Mouse (Mus musculus) MEL (cell line): Measurements from ENCODE around the gene Il10ra. TPM values are rescaled to one million over a fixed set of nuclear protein-coding genes. Genes with fewer than 3 reads are reported as not detected.

Experiments used
- DNase-seq: peaks from one replicate; pipeline ENCODE4 v3.0.0; 2011; ENCODE audit warnings: low read depth, low spot score
- H3K27ac ChIP-seq: 2 replicates; pipeline ENCODE4 v1.5.1; 2012; ENCODE audit warnings: low read depth, mild to moderate bottlenecking, control low read depth, low read length, moderate library complexity; ENCODE audit not compliant: control insufficient read depth
- H3K27me3 ChIP-seq, 2 experiments: fragments of 150-350 bp in 1 of 2; sonication (generic) in 1 of 2; 2 replicates each; pipeline ENCODE4 v1.6.1; 2012; ENCODE audit warnings: low read length in 2 of 2, mild to moderate bottlenecking in 2 of 2, improper control_type of control experiment in 1 of 2, moderate library complexity in 1 of 2; ENCODE audit not compliant: insufficient read depth in 2 of 2, control insufficient read depth in 1 of 2
- H3K36me3 ChIP-seq, 2 experiments: 2 replicates each; pipeline ENCODE4 v1.6.1; 2012 to 2014; ENCODE audit warnings: low read length in 2 of 2, improper control_type of control experiment in 1 of 2, inconsistent platforms in 1 of 2, mild to moderate bottlenecking in 1 of 2; ENCODE audit not compliant: insufficient read depth in 2 of 2, control insufficient read depth in 1 of 2
- H3K4me1 ChIP-seq, 2 experiments: fragments of 150-350 bp in 1 of 2; sonication (generic) in 1 of 2; 2 replicates each; pipeline ENCODE4 v1.6.1; 2012; ENCODE audit warnings: low read length in 2 of 2, improper control_type of control experiment in 1 of 2, mild to moderate bottlenecking in 1 of 2; ENCODE audit not compliant: insufficient read depth in 2 of 2, control insufficient read depth in 1 of 2
- H3K4me3 ChIP-seq, 2 experiments: fragments of 150-350 bp in 1 of 2; sonication (generic) in 1 of 2; 2 replicates each; pipeline ENCODE4 v1.5.1; 2012; ENCODE audit warnings: low read depth in 2 of 2, low read length in 2 of 2, mild to moderate bottlenecking in 2 of 2, moderate library complexity in 2 of 2, control low read depth in 1 of 2, improper control_type of control experiment in 1 of 2; ENCODE audit not compliant: control insufficient read depth in 1 of 2, insufficient read depth in 1 of 2
- H3K79me2 ChIP-seq: 2 replicates; pipeline ENCODE4 v1.6.1; 2012; ENCODE audit warnings: mild to moderate bottlenecking, low read length, moderate library complexity; ENCODE audit not compliant: control insufficient read depth, poor library complexity, insufficient read depth
- H3K9ac ChIP-seq: 2 replicates; pipeline ENCODE4 v1.6.1; 2012; ENCODE audit warnings: low read depth, mild to moderate bottlenecking, control low read depth, low read length, moderate library complexity; ENCODE audit not compliant: control insufficient read depth, poor library complexity, severe bottlenecking
- H3K9me3 ChIP-seq: fragments of 150-350 bp; sonication (generic); replicated peaks from 2 replicates; pipeline ENCODE4 v1.6.1; 2012; ENCODE audit warnings: mild to moderate bottlenecking, low read length, improper control_type of control experiment, moderate library complexity; ENCODE audit not compliant: insufficient read depth
- BHLHE40 ChIP-seq: IDR thresholded peaks from 2 replicates; pipeline ENCODE4 v1.6.1; 2012; ENCODE audit warnings: low read depth, mild to moderate bottlenecking, inconsistent platforms, low read length, improper control_type of control experiment, borderline replicate concordance
- CHD2 ChIP-seq: IDR thresholded peaks from 2 replicates; pipeline ENCODE4 v1.6.1; 2011; ENCODE audit warnings: low read length, improper control_type of control experiment
- CTCF ChIP-seq, 3 experiments: IDR thresholded peaks in 2 of 3; conservative IDR thresholded peaks in 1 of 3; 2 replicates each; pipeline ENCODE4 v1.5.1; 2011 to 2012; ENCODE audit warnings: low read length in 3 of 3, low read depth in 2 of 3, mild to moderate bottlenecking in 2 of 3, improper control_type of control experiment in 1 of 3, inconsistent platforms in 1 of 3, mixed read lengths in 1 of 3, moderate library complexity in 1 of 3; ENCODE audit not compliant: control insufficient read depth in 1 of 3, insufficient read depth in 1 of 3, poor library complexity in 1 of 3, severe bottlenecking in 1 of 3
- ELF1 ChIP-seq: IDR thresholded peaks from 2 replicates; pipeline ENCODE4 v1.6.1; 2014; ENCODE audit warnings: low read depth, mild to moderate bottlenecking, inconsistent platforms, low read length, improper control_type of control experiment, moderate library complexity
- EP300 ChIP-seq, 2 experiments: IDR thresholded peaks; 2 replicates each; pipeline ENCODE4 v1.6.1; 2011; ENCODE audit warnings: improper control_type of control experiment in 2 of 2, low read length in 2 of 2, low read depth in 1 of 2, mild to moderate bottlenecking in 1 of 2
- ETS1 ChIP-seq: IDR thresholded peaks from 2 replicates; pipeline ENCODE4 v1.6.1; 2012; ENCODE audit warnings: low read depth, mild to moderate bottlenecking, inconsistent platforms, low read length, improper control_type of control experiment, moderate library complexity
- GABPA ChIP-seq: IDR thresholded peaks from 2 replicates; pipeline ENCODE4 v1.6.1; 2012; ENCODE audit warnings: low read depth, mild to moderate bottlenecking, inconsistent platforms, low read length, improper control_type of control experiment, moderate library complexity
- GATA1 ChIP-seq: IDR thresholded peaks from 2 replicates; pipeline ENCODE4 v1.6.1; 2011; ENCODE audit warnings: low read depth, low read length, improper control_type of control experiment
- JUND ChIP-seq: IDR thresholded peaks from 2 replicates; pipeline ENCODE4 v1.6.1; 2011; ENCODE audit warnings: low read depth, mild to moderate bottlenecking, improper control_type of control experiment, low read length
- MAZ ChIP-seq: IDR thresholded peaks from 2 replicates; pipeline ENCODE4 v1.6.1; 2012; ENCODE audit warnings: low read depth, mild to moderate bottlenecking, inconsistent platforms, low read length, improper control_type of control experiment
- MXI1 ChIP-seq: IDR thresholded peaks from 2 replicates; pipeline ENCODE4 v1.6.1; 2011; ENCODE audit warnings: mild to moderate bottlenecking, low read depth, low read length, improper control_type of control experiment
- MYC ChIP-seq: IDR thresholded peaks from 2 replicates; pipeline ENCODE4 v1.6.1; 2011; ENCODE audit warnings: low read depth, mild to moderate bottlenecking, low read length, improper control_type of control experiment, moderate library complexity
- NELFE ChIP-seq: IDR thresholded peaks from 2 replicates; pipeline ENCODE4 v1.6.1; 2011; ENCODE audit warnings: low read depth, low read length, improper control_type of control experiment
- POLR2AphosphoS2 ChIP-seq: IDR thresholded peaks from 2 replicates; pipeline ENCODE4 v1.6.1; 2011; ENCODE audit warnings: low read length, improper control_type of control experiment
- POLR2AphosphoS5 ChIP-seq: IDR thresholded peaks from 2 replicates; pipeline ENCODE4 v1.6.1; 2012; ENCODE audit warnings: low read depth, borderline replicate concordance, mild to moderate bottlenecking, inconsistent platforms, low read length, moderate library complexity, mixed read lengths
- RAD21 ChIP-seq: IDR thresholded peaks from 2 replicates; pipeline ENCODE4 v1.6.1; 2011; ENCODE audit warnings: mild to moderate bottlenecking, low read depth, low read length, improper control_type of control experiment
- SIN3A ChIP-seq: IDR thresholded peaks from 2 replicates; pipeline ENCODE4 v1.6.1; 2012; ENCODE audit warnings: low read length, improper control_type of control experiment, inconsistent platforms
- TAL1 ChIP-seq: IDR thresholded peaks from 2 replicates; pipeline ENCODE4 v1.6.1; 2012; ENCODE audit warnings: mild to moderate bottlenecking, inconsistent platforms, low read length, moderate library complexity, mixed read lengths
- TBP ChIP-seq: IDR thresholded peaks from 2 replicates; pipeline ENCODE4 v1.8.0; 2011; ENCODE audit warnings: low read depth, low read length, improper control_type of control experiment
- ZC3H11A ChIP-seq: IDR thresholded peaks from 2 replicates; pipeline ENCODE4 v1.6.1; 2012; ENCODE audit warnings: low read depth, mild to moderate bottlenecking, inconsistent platforms, low read length, improper control_type of control experiment
- ZKSCAN1 ChIP-seq: IDR thresholded peaks from 2 replicates; pipeline ENCODE4 v1.6.1; 2012; ENCODE audit warnings: low read depth, mild to moderate bottlenecking, inconsistent platforms, low read length, improper control_type of control experiment, moderate library complexity
- ZMIZ1 ChIP-seq: IDR thresholded peaks from 2 replicates; pipeline ENCODE4 v1.6.1; 2012; ENCODE audit warnings: low read depth, mild to moderate bottlenecking, inconsistent platforms, low read length, improper control_type of control experiment, moderate library complexity
- ZNF384 ChIP-seq: IDR thresholded peaks from 2 replicates; pipeline ENCODE4 v1.6.1; 2012; ENCODE audit warnings: low read depth, mild to moderate bottlenecking, inconsistent platforms, low read length, improper control_type of control experiment
- polyA plus RNA-seq, 2 experiments: library from polyadenylated mRNA; stranded (reverse) in 1 of 2; unstranded in 1 of 2; fragments of >175 nt in 1 of 2; fragments of >200 nt in 1 of 2; gene quantifications; 2 replicates each; pipeline versions ENCODE4 v1.2.1 to v1.2.4; 2012; ENCODE audit warnings: low replicate concordance in 2 of 2, low read depth in 1 of 2; ENCODE audit not compliant: insufficient read length in 2 of 2, insufficient read depth in 1 of 2, missing spikeins in 1 of 2
- total RNA-seq: library from RNA; depleted of rRNA; stranded (reverse); fragments of 300-350 nt; gene quantifications from 2 replicates; pipeline ENCODE4 v1.2.3, GENCODE M21; 2012

Gene Il10ra
- total and polyA plus RNA-seq, 3 experiments = not detected

DNA sequence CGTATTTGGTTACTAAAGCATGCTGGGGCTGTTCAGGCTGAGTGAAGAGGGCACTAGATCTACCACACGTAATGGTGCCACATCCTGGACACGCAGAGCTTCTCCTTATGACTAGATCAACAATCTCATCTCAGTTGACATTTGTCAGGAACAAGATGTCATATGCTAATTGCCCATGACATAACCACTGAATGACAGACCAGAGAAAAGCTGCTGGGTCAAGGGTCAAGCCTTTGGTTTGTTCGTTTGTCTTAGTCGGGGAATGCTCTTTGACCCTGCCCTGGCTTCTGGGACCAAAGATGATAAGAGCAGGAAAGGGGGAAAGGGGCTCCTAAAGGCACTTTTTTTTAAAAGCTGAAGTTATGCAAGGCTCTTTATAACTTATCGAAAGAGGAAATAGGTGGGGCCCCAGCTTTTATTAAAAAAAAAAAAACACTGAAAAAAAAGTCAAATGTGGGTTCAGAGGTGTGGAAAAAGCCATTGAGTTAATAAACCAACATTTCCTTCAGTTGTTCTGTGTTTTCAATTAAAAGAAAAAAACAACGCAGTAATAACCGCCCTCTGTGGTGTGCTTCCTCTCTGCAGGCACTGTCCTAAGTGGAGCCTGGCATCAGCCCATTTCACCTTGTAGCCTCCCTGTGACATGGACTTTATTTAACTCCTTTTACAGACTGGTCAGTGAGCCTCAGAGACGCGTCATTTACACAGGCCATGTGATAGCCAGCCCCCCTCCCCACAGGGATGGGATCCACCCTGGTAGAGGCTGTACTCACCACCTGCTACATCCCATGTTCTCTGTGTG is 25.5 kb upstream of the Il10ra start:
- Histone ChIP-seq H3K27me3 (no peaks in the 10 kb centered on the region), H3K4me3 (peak overlapping the region; percentile 1 to 17), H3K36me3 (peaks cover 0 to 10% of the 10 kb centered on the region in 2 experiments; a peak in 2 of 4 replicates), H3K9me3 (no peaks in the 10 kb centered on the region), H3K27ac (peak overlapping the region; percentile 2; the same call in 1 of the 2 replicates), H3K4me1 (peaks cover 8 to 15% of the 10 kb centered on the region in 2 experiments; a peak in 3 of 4 replicates), H3K9ac (no peak overlapping the region; the same call in 1 of the 2 replicates), H3K79me2 (no peaks in the 10 kb centered on the region)
- TF ChIP-seq SIN3A (peak; percentile 65; the same call in 1 of the 2 replicates), TAL1 (no peak), JUND (no peak), TBP (no peak), ZKSCAN1 (peak; percentile 35; the same call in 1 of the 2 replicates), BHLHE40 (no peak), POLR2AphosphoS5 (no peak), EP300 (IDR thresholded peaks at IDR 0.05; ENCODE audit: low read depth in 1 of 2, low read length in 2 of 2) (peak in 1 of 2 experiments; percentile 30), CHD2 (no peak), ETS1 (no peak; the same call in none of the 2 replicates), RAD21 (no peak), MXI1 (0 out of 2 replicates have a peak, but pooled peaks have one; percentile 31), MYC (no peak), ZC3H11A (no peak), NELFE (no peak), CTCF (IDR thresholded peaks at IDR 0.05 in 2 of 3, conservative IDR thresholded peaks at IDR 0.05 in 1 of 3; ENCODE audit: control insufficient read depth in 1 of 3, insufficient read depth in 1 of 3, low read depth in 2 of 3, low read length in 3 of 3, poor library complexity in 1 of 3, severe bottlenecking in 1 of 3) (no peak), ZMIZ1 (no peak), GATA1 (no peak), GABPA (no peak), ELF1 (0 out of 2 replicates have a peak, but pooled peaks have one; percentile 24), POLR2AphosphoS2 (no peak), ZNF384 (peak; percentile 99), MAZ (0 out of 2 replicates have a peak, but pooled peaks have one; percentile 17)
- DNase-seq = peak; percentile 52
